Mouse (Mus musculus) urinary bladder, postnatal 14 days (tissue): ENCODE data around the gene Stx1a.

ENCODE experiments used
- DNase-seq: peaks from one replicate; pipeline ENCODE4 v3.0.0; 2021; ENCODE audit warnings: low spot score

The Stx1a gene

DNA sequence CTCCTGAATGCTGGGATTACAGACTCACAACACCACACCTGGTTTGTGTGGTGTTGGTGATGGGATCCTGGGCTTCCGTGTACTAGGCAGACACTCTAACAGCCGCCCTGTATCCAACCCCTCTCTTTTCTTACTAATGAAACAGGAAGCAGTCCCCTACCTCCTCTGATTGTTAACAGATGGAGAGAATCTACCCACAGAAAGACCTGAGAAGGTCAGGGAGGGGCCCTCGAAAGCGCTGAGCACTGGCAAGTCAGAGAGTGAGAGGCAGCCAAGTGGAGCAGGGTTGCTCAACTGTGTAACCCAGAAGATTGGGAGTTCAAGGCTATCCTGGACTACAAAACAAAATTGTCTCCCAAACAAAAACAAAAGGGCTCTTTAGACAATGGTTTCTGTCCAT lies 63.6 kb downstream of the Stx1a start:
- DNase-seq = no peak

DNA sequence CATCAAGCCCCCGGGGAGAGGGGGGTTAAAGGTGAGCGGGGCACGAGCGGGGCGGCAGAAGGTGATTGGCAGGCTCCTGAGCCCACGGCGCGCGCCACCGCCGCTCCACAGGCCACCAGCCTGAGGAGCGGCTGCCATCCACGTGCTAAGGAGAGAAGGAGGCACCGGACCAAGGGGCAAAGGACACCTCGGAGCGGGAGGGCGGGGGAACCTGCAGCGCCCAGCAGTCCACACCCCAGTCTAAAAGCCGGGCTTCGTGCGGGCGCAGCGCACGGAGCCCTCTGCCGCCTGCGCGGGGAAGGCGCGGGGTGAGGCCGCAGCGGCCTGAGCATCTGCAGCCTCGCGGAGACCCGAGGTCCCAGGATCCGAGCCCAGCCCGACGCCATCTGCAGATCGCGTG lies 66.4 kb downstream of the Stx1a start, which contains the start of gene Mlxipl:
TSS of gene Mlxipl (plus strand) at position 238 of the 400 bp plus-strand sequence.
- DNase-seq = no peak
